Mouse (Mus musculus) heart, postnatal 0 days (tissue): ENCODE measurements around the gene Insc. TPM values are rescaled to one million over a fixed set of nuclear protein-coding genes. Genes with fewer than 3 reads are reported as not detected.

Experiments used
- ATAC-seq: fragments of 200-750 bp; cut with Nextera tagmentation; 2 replicates; pipeline ENCODE4 v1.8.0; 2017; ENCODE audit warnings: low read depth, moderate number of reproducible peaks, moderate library complexity; ENCODE audit not compliant: insufficient read depth
- DNase-seq: peaks from one replicate; pipeline ENCODE4 v3.0.0-alpha.2; 2016; ENCODE audit warnings: low spot score
- H3K27ac ChIP-seq: fragments of 300-500 bp; sonication (generic); 2 replicates; pipeline ENCODE4 v1.5.1; 2014; ENCODE audit warnings: low read depth, mild to moderate bottlenecking
- H3K27me3 ChIP-seq: fragments of 300-500 bp; sonication (generic); 2 replicates; pipeline ENCODE4 v1.6.1; 2014; ENCODE audit warnings: low read length, mixed read lengths; ENCODE audit not compliant: control insufficient read depth, insufficient read depth
- H3K36me3 ChIP-seq: fragments of 300-500 bp; sonication (generic); replicated peaks from 2 replicates; pipeline ENCODE4 v1.6.1; 2014; ENCODE audit warnings: low read length, mixed read lengths; ENCODE audit not compliant: control insufficient read depth, insufficient read depth
- H3K4me1 ChIP-seq: fragments of 300-500 bp; sonication (generic); 2 replicates; pipeline ENCODE4 v1.6.1; 2014; ENCODE audit warnings: antibody characterized with exemption; ENCODE audit not compliant: control insufficient read depth, insufficient read depth
- H3K4me2 ChIP-seq: fragments of 300-500 bp; sonication (generic); 2 replicates; pipeline ENCODE4 v1.6.1; 2014; ENCODE audit warnings: low read depth, mild to moderate bottlenecking, low read length, moderate library complexity
- H3K4me3 ChIP-seq: fragments of 300-500 bp; sonication (generic); 2 replicates; pipeline ENCODE4 v1.5.1; 2014; ENCODE audit warnings: low read depth, low read length
- H3K9ac ChIP-seq: fragments of 300-500 bp; sonication (generic); replicated peaks from 2 replicates; pipeline ENCODE4 v1.6.1; 2014; ENCODE audit warnings: low read depth, low read length, mixed read lengths
- H3K9me3 ChIP-seq: fragments of 300-500 bp; sonication (generic); replicated peaks from 2 replicates; pipeline ENCODE4 v1.6.1; 2016; ENCODE audit warnings: low read length; ENCODE audit not compliant: control insufficient read depth
- CTCF ChIP-seq: IDR thresholded peaks from 2 replicates; pipeline ENCODE4 v1.5.1; 2016; ENCODE audit warnings: antibody characterized with exemption, control low read depth, low read depth
- EP300 ChIP-seq: IDR thresholded peaks from 2 replicates; pipeline ENCODE4 v1.6.1; 2016; ENCODE audit warnings: antibody characterized with exemption, low read depth
- WGBS: fragments of 180-500 bp; shearing (Covaris S2); extraction: QIAGEN DNeasy Blood & Tissue Kit; methylation state at CpG from one replicate; pipeline ENCODE4 v1.1.7; 2014; 5-methylcytosine and 5-hydroxymethylcytosine counted together
- polyA plus RNA-seq: library from polyadenylated mRNA; unstranded; fragments of >200 nt; fragmentation: Nextera tagmentation; extraction: Ambion mirVana; gene quantifications from 2 replicates; pipeline ENCODE4 v1.2.1, GENCODE M21; 2015
- total RNA-seq: library from RNA; depleted of rRNA; stranded (reverse); fragments of >200 nt; gene quantifications from 2 replicates; pipeline ENCODE4 v1.2.3, GENCODE M21; 2014; ENCODE audit warnings: low replicate concordance; rRNA removed

Gene Insc
- total RNA-seq (16.8 and 22.5 TPM in 2 replicates), polyA plus RNA-seq (3.2 and 3.7 TPM in 2 replicates)

- peaks cover 12% of the 10 kb centered on the region for H3K4me1 ChIP-seq
- H3K9ac ChIP-seq: no peak within 1 kb of the TSS
- no peaks in the 10 kb centered on the region for H3K27me3 ChIP-seq
- no peak within 1 kb of the TSS for H3K27ac ChIP-seq
- ATAC-seq: no peak
- H3K9me3 ChIP-seq: no peaks in the 10 kb centered on the region
- H3K4me3 ChIP-seq: no peak within 1 kb of the TSS
- no peak within 1 kb of the TSS for H3K4me2 ChIP-seq
- no peaks in the 10 kb centered on the region for H3K36me3 ChIP-seq
- 54% methylated on average over 5 of the region's 5 CpGs for WGBS
- TF ChIP-seq EP300 (no peak), CTCF (no peak)
- DNase-seq: no peak
Measured at GRCm38 (mm10) chr7:114743022-114743780, at the start of gene Insc. Insc (plus strand) TSS chr7:114743694.

DNA sequence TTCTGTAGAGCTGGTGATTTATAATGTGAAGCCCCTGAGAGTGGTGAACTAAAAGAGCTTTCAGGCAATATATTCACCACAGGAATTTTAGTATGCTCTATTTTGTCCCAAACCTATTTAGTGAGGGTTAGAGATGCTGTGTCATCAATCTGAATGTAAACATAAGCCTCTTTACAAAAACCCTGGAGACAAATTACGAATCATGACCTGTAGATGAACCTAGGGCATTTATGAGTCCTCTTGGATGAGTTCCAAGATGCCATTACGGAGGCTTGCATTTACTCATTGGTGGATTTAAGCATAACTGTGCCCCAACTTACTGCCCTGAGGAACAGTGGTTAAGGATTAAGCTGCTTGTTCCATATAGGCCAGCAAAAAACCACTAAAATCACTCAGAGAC, 42.6 kb upstream of the Insc start:
- no peak overlapping the region for H3K4me2 ChIP-seq
- H3K27me3 ChIP-seq: no peaks in the 10 kb centered on the region
- DNase-seq (no peak), ATAC-seq (no peak)
- WGBS: 14% methylated on average over 2 of the region's 2 CpGs
- H3K9me3 ChIP-seq: no peaks in the 10 kb centered on the region
- no peak overlapping the region for H3K9ac ChIP-seq
- TF ChIP-seq EP300: no peak
- no peak for TF ChIP-seq CTCF
- H3K36me3 ChIP-seq: no peaks in the 10 kb centered on the region
- H3K4me3 ChIP-seq: no peak overlapping the region
- H3K27ac ChIP-seq: no peak overlapping the region
- H3K4me1 ChIP-seq: no peaks in the 10 kb centered on the region

DNA sequence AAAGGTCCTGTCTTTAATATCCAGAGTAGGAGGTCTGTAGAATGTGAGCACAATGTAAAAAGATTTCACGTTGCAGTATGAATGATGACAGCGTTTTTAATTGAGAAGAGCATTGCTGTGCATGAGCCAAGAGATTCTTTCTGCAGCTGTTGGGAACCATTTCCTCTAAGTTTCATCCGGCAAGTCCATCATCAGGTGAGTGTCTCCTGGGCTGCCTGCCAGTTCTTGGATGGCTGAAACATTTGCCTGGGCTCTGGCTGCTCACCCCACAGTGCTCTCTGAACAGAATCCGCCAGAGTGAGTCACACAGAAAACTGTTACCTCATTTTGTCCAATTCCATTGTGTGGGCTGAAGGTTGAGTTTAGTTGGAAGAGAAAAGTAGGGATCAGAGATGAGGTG, 36.8 kb upstream of the Insc start:
- Histone ChIP-seq H3K36me3 (no peaks in the 10 kb centered on the region), H3K9ac (no peak overlapping the region), H3K4me2 (no peak overlapping the region), H3K4me3 (no peak overlapping the region), H3K27me3 (no peaks in the 10 kb centered on the region), H3K9me3 (no peaks in the 10 kb centered on the region), H3K4me1 (no peaks in the 10 kb centered on the region), H3K27ac (no peak overlapping the region)
- no peak for ATAC-seq
- no peak for TF ChIP-seq EP300
- no peak for TF ChIP-seq CTCF
- no peak for DNase-seq
- 52% methylated on average over 4 of the region's 4 CpGs for WGBS

DNA sequence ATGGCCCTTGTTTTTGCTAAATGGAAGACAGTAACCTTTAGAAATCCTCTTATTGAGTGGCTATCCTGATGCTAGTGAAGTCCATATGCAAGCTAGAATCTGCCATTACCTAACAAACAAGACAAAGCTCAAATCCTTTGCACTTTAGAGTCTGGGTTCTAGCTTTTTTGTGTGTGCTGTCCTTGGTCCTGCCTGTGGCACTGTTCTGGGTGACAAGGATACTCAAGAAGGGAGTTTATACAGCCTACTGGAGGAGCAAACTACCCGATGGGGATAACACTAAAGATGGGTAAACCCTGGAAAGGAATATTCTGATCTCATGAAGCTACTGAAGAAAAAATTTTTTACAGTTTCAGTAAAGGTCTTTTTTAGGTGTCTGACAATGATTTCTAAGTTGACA, 36.1 kb upstream of the Insc start:
- ATAC-seq: no peak
- Histone ChIP-seq H3K9me3 (no peaks in the 10 kb centered on the region), H3K27ac (no peak overlapping the region), H3K4me2 (no peak overlapping the region), H3K27me3 (no peaks in the 10 kb centered on the region), H3K4me3 (no peak overlapping the region), H3K36me3 (no peaks in the 10 kb centered on the region), H3K4me1 (no peaks in the 10 kb centered on the region), H3K9ac (no peak overlapping the region)
- 56% methylated on average over 1 of the region's 1 CpGs for WGBS
- DNase-seq: no peak
- TF ChIP-seq CTCF (no peak), EP300 (no peak)

DNA sequence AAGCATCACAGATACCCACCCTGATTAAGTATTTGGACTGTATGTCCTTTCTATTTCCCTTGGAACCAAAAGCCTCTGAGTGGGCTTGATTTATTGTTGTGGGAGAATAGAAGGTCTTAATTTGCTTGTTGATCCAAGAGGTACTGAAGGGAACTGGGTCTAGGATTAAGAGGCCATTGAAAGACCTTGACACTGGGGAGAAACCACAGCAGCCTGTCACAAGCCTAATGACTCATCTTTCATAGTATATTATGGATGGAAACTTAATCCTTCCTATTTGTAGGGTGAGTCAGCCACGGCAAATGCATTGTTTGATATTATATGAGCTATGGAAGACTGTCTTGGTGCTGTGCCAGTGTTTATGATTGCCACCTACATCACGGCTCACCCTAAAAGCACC, 33.1 kb upstream of the Insc start:
- H3K9me3 ChIP-seq: 0 out of 2 replicates have a peak, but pooled peaks cover 5% of the 10 kb centered on the region
- H3K4me2 ChIP-seq: no peak overlapping the region
- 67% methylated on average over 2 of the region's 2 CpGs for WGBS
- H3K9ac ChIP-seq: no peak overlapping the region
- H3K27me3 ChIP-seq: no peaks in the 10 kb centered on the region
- no peak for ATAC-seq
- DNase-seq: no peak
- no peak for TF ChIP-seq EP300
- TF ChIP-seq CTCF: no peak
- no peaks in the 10 kb centered on the region for H3K36me3 ChIP-seq
- no peak overlapping the region for H3K27ac ChIP-seq
- no peak overlapping the region for H3K4me3 ChIP-seq
- H3K4me1 ChIP-seq: no peaks in the 10 kb centered on the region

DNA sequence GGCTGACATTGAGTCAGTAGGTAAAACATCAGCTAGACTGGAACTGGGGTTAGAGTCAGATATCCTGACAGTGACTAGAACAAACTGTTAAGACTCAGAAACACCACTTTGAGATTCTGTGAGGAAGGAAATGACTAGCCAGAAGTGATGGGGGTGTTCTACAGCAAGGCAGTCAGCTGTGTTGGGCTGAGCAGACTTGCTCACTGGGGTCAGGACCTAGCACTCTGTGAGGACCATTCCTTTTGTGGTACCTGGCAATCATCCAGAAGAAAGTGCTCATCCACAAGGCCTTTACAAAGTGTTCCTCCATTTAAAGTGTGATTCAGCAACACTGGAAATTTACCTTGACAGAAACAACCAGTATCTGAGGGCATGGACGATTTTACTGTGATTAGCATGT, 31.0 kb upstream of the Insc start:
- TF ChIP-seq CTCF (no peak), EP300 (no peak)
- Histone ChIP-seq H3K36me3 (no peaks in the 10 kb centered on the region), H3K4me3 (no peak overlapping the region), H3K9ac (no peak overlapping the region), H3K4me1 (no peaks in the 10 kb centered on the region), H3K27me3 (peaks cover 7% of the 10 kb centered on the region), H3K27ac (no peak overlapping the region), H3K4me2 (no peak overlapping the region), H3K9me3 (0 out of 2 replicates have a peak, but pooled peaks cover 5% of the 10 kb centered on the region)
- no peak for ATAC-seq
- no peak for DNase-seq
- WGBS: 63% methylated on average over 1 of the region's 1 CpGs
